Comparison of ENCODE assay signal across 18 mouse cellular contexts in genomic region chr19:19004023-19004656, GRCm38 (mm10).
A peak's percentile ranks its signal among the peaks of the same experiment; 100 is the strongest.
DNase-seq lines count a peak whose midpoint lies in the region; ATAC-seq and TF ChIP-seq lines count a peak whose summit lies in the region.
"Had no signal": no experiment of that assay in that cellular context is flagged by ENCODE, and none has a peak within 500 bp of the region (broad histone marks: within the 10 kb centered on the region; RNA-seq: fewer than 3 reads in every experiment).

No protein-coding gene starts in this region.

- TF ChIP-seq CTCF in forebrain, postnatal 0 days (IDR thresholded peaks at IDR 0.05; ENCODE audit: low read depth): no peak
- no peak for TF ChIP-seq CTCF in midbrain, postnatal 0 days (IDR thresholded peaks at IDR 0.05)

- intact Hi-C loops in heart, postnatal 14 days (cut with DNase I): no loop called here

- H3K36me3 ChIP-seq in forebrain, embryonic 11.5 days (ENCODE audit: control insufficient read depth, insufficient read depth, low read length): no peaks in the 10 kb centered on the region
- H3K36me3 ChIP-seq in forebrain, postnatal 0 days (ENCODE audit: insufficient read depth): no peaks in the 10 kb centered on the region
- no peaks in the 10 kb centered on the region for H3K36me3 ChIP-seq in midbrain, embryonic 10.5 days
- H3K36me3 ChIP-seq in midbrain, postnatal 0 days (ENCODE audit: insufficient read depth, low read length): no peaks in the 10 kb centered on the region
- no peaks in the 10 kb centered on the region for H3K36me3 ChIP-seq in midbrain, embryonic 11.5 days (ENCODE audit: control insufficient read depth, insufficient read depth, low read length)
- H3K36me3 ChIP-seq in neural tube, embryonic 15.5 days: no peaks in the 10 kb centered on the region
- H3K36me3 ChIP-seq: embryonic facial prominence, embryonic 10.5 days; liver, embryonic 12.5 days; lung, embryonic 15.5 days had no signal

- H3K27ac ChIP-seq in forebrain, embryonic 11.5 days (ENCODE audit: low read depth, low read length): no peak overlapping the region
- H3K27ac ChIP-seq in forebrain, postnatal 0 days (ENCODE audit: low read depth, low read length): no peak overlapping the region
- 0 out of 2 replicates have a peak overlapping the region, but pooled peaks have one; percentile 23 for H3K27ac ChIP-seq in midbrain, embryonic 10.5 days (replicated peaks)
- H3K27ac ChIP-seq in midbrain, postnatal 0 days (ENCODE audit: low read depth, low read length): no peak overlapping the region
- no peak overlapping the region for H3K27ac ChIP-seq in midbrain, embryonic 11.5 days (ENCODE audit: low read depth, low read length)
- no peak overlapping the region for H3K27ac ChIP-seq in neural tube, embryonic 15.5 days (replicated peaks)
- H3K27ac ChIP-seq: embryonic facial prominence, embryonic 10.5 days; gastrocnemius, adult 2 months; liver, embryonic 12.5 days; lung, embryonic 15.5 days had no signal

- no peaks in the 10 kb centered on the region for H3K9me3 ChIP-seq in forebrain, embryonic 11.5 days (ENCODE audit: control insufficient read depth, low read length)
- H3K9me3 ChIP-seq in forebrain, postnatal 0 days (ENCODE audit: low read length): no peaks in the 10 kb centered on the region
- no peaks in the 10 kb centered on the region for H3K9me3 ChIP-seq in midbrain, embryonic 10.5 days (replicated peaks)
- no peaks in the 10 kb centered on the region for H3K9me3 ChIP-seq in midbrain, postnatal 0 days (ENCODE audit: low read length)
- H3K9me3 ChIP-seq in midbrain, embryonic 11.5 days (ENCODE audit: control insufficient read depth, low read length): no peaks in the 10 kb centered on the region
- H3K9me3 ChIP-seq in neural tube, embryonic 15.5 days (replicated peaks): no peaks in the 10 kb centered on the region
- H3K9me3 ChIP-seq: embryonic facial prominence, embryonic 10.5 days; liver, embryonic 12.5 days; lung, embryonic 15.5 days had no signal

- no peaks in the 10 kb centered on the region for H3K27me3 ChIP-seq in forebrain, embryonic 11.5 days (ENCODE audit: control insufficient read depth, insufficient read depth, low read length)
- no peaks in the 10 kb centered on the region for H3K27me3 ChIP-seq in forebrain, postnatal 0 days (ENCODE audit: insufficient read depth, low read length)
- H3K27me3 ChIP-seq in midbrain, embryonic 10.5 days (ENCODE audit: low read depth, poor library complexity, severe bottlenecking): no peaks in the 10 kb centered on the region
- H3K27me3 ChIP-seq in midbrain, postnatal 0 days (ENCODE audit: insufficient read depth, low read length): no peaks in the 10 kb centered on the region
- H3K27me3 ChIP-seq in midbrain, embryonic 11.5 days (ENCODE audit: control insufficient read depth, insufficient read depth, low read length): no peaks in the 10 kb centered on the region; the same call in 1 of the 2 replicates
- no peaks in the 10 kb centered on the region for H3K27me3 ChIP-seq in neural tube, embryonic 15.5 days (replicated peaks)
- H3K27me3 ChIP-seq: liver, embryonic 12.5 days; lung, embryonic 15.5 days had no signal

- H3K4me1 ChIP-seq in forebrain, embryonic 11.5 days (replicated peaks; ENCODE audit: control insufficient read depth, insufficient read depth, low read length): no peaks in the 10 kb centered on the region; the same call in 1 of the 2 replicates
- H3K4me1 ChIP-seq in forebrain, postnatal 0 days (ENCODE audit: insufficient read depth): peaks cover 4% of the 10 kb centered on the region; the same call in 1 of the 2 replicates
- peaks cover 25% of the 10 kb centered on the region for H3K4me1 ChIP-seq in midbrain, embryonic 10.5 days
- H3K4me1 ChIP-seq in midbrain, postnatal 0 days (ENCODE audit: insufficient read depth, low read length): no peaks in the 10 kb centered on the region
- peaks cover 7% of the 10 kb centered on the region; the same call in 1 of the 2 replicates for H3K4me1 ChIP-seq in midbrain, embryonic 11.5 days (ENCODE audit: control insufficient read depth, insufficient read depth, low read length)
- H3K4me1 ChIP-seq in neural tube, embryonic 15.5 days: 0 out of 2 replicates have a peak, but pooled peaks cover 4% of the 10 kb centered on the region
- H3K4me1 ChIP-seq: liver, embryonic 12.5 days; lung, embryonic 15.5 days had no signal

- 57% methylated on average over 8 of the region's 11 CpGs for WGBS in forebrain, embryonic 11.5 days
- WGBS in forebrain, postnatal 0 days: 43% methylated on average over 9 of the region's 11 CpGs
- WGBS in midbrain, embryonic 10.5 days: 65% methylated on average over 9 of the region's 11 CpGs
- WGBS in midbrain, postnatal 0 days: 44% methylated on average over 9 of the region's 11 CpGs
- 57% methylated on average over 9 of the region's 11 CpGs for WGBS in midbrain, embryonic 11.5 days
- WGBS in neural tube, embryonic 15.5 days: 28% methylated on average over 9 of the region's 11 CpGs

- H3K9ac ChIP-seq in forebrain, embryonic 11.5 days (ENCODE audit: low read length): no peak overlapping the region
- no peak overlapping the region for H3K9ac ChIP-seq in forebrain, postnatal 0 days
- no peak overlapping the region for H3K9ac ChIP-seq in midbrain, postnatal 0 days (replicated peaks; ENCODE audit: low read length, poor library complexity, severe bottlenecking)
- H3K9ac ChIP-seq in midbrain, embryonic 11.5 days (ENCODE audit: low read length): no peak overlapping the region
- H3K9ac ChIP-seq in neural tube, embryonic 15.5 days (replicated peaks): no peak overlapping the region
- H3K9ac ChIP-seq: liver, embryonic 12.5 days; lung, embryonic 15.5 days had no signal

- DNase-seq in forebrain, embryonic 11.5 days (ENCODE audit: low spot score): no peak
- no peak for DNase-seq in forebrain, postnatal 0 days
- DNase-seq in midbrain, embryonic 10.5 days (ENCODE audit: low spot score): no peak
- DNase-seq in midbrain, postnatal 0 days (ENCODE audit: low spot score): no peak
- DNase-seq in midbrain, embryonic 11.5 days (ENCODE audit: low spot score, missing footprints): no peak
- no peak for DNase-seq in thymus, postnatal 25 days
- no peak for DNase-seq in heart, postnatal 14 days
- DNase-seq: cerebellum, postnatal 14 days; gastrocnemius, adult 2 months; heart, adult 18-20 months; right cerebral cortex, postnatal 25 days had no signal

- H3K4me2 ChIP-seq in forebrain, embryonic 11.5 days (ENCODE audit: low read depth, low read length, severe bottlenecking): no peak overlapping the region
- H3K4me2 ChIP-seq in forebrain, postnatal 0 days (ENCODE audit: low read depth): no peak overlapping the region
- H3K4me2 ChIP-seq in midbrain, postnatal 0 days (ENCODE audit: low read depth, low read length, poor library complexity, severe bottlenecking): no peak overlapping the region
- no peak overlapping the region for H3K4me2 ChIP-seq in midbrain, embryonic 11.5 days
- H3K4me2 ChIP-seq in neural tube, embryonic 15.5 days: no peak overlapping the region
- H3K4me2 ChIP-seq: liver, embryonic 12.5 days; lung, embryonic 15.5 days had no signal

- no peak overlapping the region for H3K4me3 ChIP-seq in forebrain, embryonic 11.5 days (ENCODE audit: low read depth, low read length)
- no peak overlapping the region for H3K4me3 ChIP-seq in forebrain, postnatal 0 days (ENCODE audit: low read depth, low read length)
- no peak overlapping the region for H3K4me3 ChIP-seq in midbrain, embryonic 10.5 days
- H3K4me3 ChIP-seq in midbrain, postnatal 0 days (ENCODE audit: low read depth, low read length): no peak overlapping the region
- no peak overlapping the region for H3K4me3 ChIP-seq in midbrain, embryonic 11.5 days (ENCODE audit: low read depth, low read length)
- H3K4me3 ChIP-seq in neural tube, embryonic 15.5 days (replicated peaks): no peak overlapping the region
- H3K4me3 ChIP-seq: embryonic facial prominence, embryonic 10.5 days; erythroblast, embryonic 14.5 days; gastrocnemius, adult 2 months; liver, embryonic 12.5 days; lung, embryonic 15.5 days had no signal

- ATAC-seq in forebrain, embryonic 11.5 days (replicated peaks; ENCODE audit: low FRiP score): peak; percentile 72
- ATAC-seq in forebrain, postnatal 0 days: no peak
- no peak for ATAC-seq in midbrain, postnatal 0 days (ENCODE audit: low FRiP score)
- ATAC-seq in midbrain, embryonic 11.5 days (ENCODE audit: low FRiP score): peak; percentile 59
- ATAC-seq in neural tube, embryonic 15.5 days (ENCODE audit: low FRiP score): peak; percentile 57; the same call in 1 of the 2 replicates
- ATAC-seq: activated CD4-positive, CD25-positive, alpha-beta regulatory T cell, adult 4 months; intestine, postnatal 0 days; liver, embryonic 12.5 days had no signal

Comparison
In these comparisons a context has a peak if more than half of its experiments do, and no peak if none do; other contexts are left out.
1. ATAC-seq: peak in forebrain, embryonic 11.5 days (single experiment), midbrain, embryonic 11.5 days (single experiment) and neural tube, embryonic 15.5 days (single experiment); none in forebrain, postnatal 0 days (single experiment) and midbrain, postnatal 0 days (single experiment).